Mouse (Mus musculus): ENCODE measurements around the gene Nrp1.

Gene Nrp1

DNA sequence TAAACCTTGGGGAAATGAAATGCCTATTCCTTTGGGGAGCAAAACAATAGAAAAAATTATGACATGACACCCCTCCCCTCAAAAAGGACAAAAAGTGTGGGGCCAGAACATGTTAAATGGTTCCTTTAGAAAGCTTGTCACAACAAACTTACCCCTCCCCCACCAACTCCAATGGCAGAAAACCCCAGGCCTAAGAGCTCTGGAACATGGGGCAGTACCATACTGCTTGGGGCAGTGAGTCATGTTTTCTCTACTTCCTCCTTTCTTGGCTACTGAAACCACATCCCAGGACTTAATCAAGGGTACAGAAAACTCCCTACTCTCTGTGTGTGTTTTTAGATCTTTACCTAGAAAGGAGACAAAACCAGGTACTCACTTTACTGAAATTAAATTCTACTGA lies 147.5 kb downstream of the Nrp1 start:
- DNase-seq (ENCODE audit: low spot score in 2 of 2), result no peak

DNA sequence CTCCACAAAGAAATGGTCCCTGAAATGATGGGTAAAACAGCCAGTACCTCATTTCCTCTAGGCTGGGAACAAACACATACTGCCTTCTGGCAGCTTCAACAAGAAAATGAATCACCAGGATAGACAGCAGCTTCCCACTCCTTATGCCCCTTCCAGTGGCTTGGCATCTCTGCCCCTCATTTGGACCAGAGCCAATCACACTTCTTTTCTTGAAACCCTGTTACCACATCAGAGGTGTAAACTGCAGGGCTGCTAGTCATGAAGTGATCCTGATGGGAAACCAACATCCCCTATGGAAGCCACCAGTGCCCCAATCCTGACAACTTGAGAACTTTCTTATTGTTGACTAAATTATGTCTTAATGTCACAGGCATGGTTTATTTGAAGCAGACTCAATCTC lies 150.3 kb downstream of the Nrp1 start:
- DNase-seq (ENCODE audit: low spot score in 2 of 2), result no peak

DNA sequence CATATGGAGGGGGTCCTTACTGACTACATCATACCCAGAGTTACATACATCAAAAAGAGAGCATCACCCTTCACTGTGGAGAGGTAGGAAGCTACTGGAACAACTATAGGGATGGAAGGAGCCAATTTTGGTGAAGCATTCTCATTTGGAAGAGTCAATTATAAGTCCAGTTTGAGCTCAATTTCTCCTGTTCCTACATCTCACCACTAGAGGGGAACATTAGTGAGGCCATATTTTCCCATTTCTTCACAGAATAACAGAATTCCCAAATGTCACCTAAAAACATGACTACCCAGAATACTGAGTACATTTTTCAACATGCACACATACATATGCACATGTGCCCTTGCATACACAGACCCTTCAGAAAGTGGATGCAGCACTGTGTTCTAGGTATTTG lies 152.6 kb downstream of the Nrp1 start:
- DNase-seq (ENCODE audit: low spot score in 2 of 2), result no peak

DNA sequence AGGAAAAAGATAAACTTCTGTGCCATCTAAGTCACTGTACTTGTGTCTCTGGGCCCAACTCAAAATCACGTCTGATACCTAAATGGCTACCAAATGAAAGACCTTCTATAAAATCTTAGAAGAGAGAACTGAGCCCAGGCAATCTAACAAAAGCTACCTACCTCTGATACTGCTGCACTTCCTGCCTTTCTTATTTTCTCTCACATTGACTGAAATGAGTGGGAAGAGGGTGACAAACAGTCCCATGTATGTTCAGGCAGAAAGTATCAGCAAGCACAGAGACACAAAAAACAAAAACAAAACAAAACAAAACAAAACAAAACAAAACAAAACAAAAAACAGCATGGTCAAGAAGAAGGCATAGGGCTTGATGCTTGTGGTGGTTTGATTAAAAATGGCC lies 153.3 kb downstream of the Nrp1 start:
- no peak for DNase-seq (ENCODE audit: low spot score in 2 of 2)

DNA sequence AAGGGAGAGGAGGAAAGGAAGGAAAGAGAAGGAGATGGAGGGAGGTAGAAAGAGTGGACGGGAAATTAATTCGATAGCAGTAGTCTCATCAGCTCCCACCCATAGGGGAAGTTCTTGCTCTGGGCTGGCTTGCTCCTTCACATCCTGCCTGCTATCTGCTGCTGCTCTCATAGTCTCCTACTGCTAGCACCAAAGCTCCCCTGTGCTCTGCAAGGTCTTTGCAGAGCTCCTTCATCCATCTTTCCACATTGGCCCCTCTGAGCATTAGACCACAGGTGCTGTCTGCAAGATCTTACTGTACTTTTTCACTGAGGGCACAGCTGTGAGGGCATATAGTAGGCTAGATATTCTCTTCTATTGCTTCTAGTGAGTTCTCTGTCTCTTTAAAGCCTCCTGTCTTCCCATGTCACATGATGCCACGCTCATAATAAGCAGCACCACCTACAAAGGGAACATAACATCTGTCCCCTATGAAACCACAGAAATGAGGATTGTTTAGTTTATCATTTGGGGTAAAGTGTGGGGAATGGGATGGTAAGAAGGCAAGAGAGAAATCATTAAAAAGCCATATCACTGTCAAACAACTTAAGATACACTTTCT lies 158.5 kb downstream of the Nrp1 start:
- no peak for DNase-seq (ENCODE audit: low spot score in 2 of 2)

DNA sequence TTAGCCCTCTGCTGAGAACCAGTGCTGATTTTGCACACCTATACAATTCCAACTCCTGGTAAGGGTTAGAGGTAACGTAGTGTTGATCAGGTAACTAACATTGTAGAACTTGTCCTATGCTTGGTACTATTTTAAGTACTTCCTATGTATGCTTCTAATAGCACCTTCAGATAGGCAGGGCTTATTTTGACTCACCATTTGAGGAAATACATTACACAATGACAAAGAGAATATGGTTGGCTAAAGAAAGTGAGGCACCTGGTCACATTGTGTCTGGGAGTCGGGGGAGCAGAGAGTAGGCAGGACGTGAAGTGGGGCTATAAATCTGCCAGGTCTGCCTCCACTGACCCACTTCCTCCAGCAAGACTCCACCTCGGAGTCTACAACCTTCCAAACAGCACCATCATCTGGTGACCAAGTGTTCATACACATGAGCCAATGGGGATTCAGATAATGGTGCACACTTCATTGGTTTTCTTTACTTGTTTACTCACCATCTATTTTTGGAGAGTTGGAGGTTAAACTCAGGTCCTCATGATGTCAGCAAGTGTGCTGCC lies 159.2 kb downstream of the Nrp1 start:
- no peak for DNase-seq (ENCODE audit: low spot score in 2 of 2)

DNA sequence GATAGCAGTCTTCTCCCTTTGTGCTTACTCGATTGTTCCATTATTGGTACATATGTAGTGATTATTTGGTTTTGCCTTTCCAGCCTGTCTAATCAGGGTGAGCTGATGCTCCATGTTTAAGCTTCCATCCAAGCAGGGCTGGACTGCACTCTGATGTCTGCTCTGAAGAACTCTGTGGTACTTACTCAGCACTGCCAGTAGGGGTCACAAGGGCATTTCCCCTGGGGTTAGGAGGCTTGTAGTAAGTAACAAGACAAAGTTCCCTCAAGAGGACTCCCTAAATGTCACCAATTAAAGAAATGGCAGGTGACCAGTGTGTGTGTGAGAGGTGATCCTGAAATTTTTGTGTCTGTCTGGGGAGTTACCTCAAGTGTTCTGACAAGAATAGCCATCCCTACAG lies 161.0 kb downstream of the Nrp1 start:
- DNase-seq (ENCODE audit: low spot score in 2 of 2), result no peak

DNA sequence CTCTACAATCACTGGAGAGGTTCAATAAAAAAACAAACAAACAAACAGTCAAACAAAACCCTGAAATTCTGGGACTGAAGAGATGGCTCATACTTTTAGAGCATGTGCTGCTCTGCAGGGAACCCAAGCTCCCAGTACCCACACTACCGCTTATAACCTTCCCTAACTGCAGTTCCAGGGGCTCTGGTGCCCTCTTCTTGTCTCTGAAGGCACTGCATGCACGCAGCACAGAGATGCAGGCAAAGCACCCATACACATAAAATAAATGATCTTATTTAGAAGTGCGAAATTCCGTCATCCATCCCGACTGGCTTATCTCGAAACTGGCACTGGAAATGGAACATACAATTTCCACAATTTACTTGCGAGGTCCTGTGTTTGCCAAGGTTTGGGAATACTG lies 165.4 kb downstream of the Nrp1 start:
- DNase-seq (ENCODE audit: low spot score in 2 of 2), result no peak

DNA sequence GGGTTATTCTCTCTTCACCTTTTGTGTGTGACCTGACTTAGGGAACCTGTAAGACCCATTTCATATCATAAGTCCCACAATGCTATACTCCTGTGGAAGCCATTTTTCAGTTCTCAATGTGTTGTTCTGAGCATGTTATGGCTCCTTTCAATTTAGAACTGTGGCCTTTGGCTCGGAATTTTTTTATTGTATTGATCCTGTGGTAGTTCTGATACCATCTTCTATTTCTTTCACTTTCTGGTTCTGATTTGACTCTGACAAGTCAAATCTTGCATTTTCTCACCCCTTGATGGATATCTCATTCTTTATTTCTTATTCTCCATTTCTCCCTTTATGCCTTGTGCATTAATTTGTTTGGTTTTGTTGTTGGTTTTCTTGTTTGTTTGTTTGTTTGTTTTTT lies 167.5 kb downstream of the Nrp1 start:
- no peak for DNase-seq (ENCODE audit: low spot score in 2 of 2)

DNA sequence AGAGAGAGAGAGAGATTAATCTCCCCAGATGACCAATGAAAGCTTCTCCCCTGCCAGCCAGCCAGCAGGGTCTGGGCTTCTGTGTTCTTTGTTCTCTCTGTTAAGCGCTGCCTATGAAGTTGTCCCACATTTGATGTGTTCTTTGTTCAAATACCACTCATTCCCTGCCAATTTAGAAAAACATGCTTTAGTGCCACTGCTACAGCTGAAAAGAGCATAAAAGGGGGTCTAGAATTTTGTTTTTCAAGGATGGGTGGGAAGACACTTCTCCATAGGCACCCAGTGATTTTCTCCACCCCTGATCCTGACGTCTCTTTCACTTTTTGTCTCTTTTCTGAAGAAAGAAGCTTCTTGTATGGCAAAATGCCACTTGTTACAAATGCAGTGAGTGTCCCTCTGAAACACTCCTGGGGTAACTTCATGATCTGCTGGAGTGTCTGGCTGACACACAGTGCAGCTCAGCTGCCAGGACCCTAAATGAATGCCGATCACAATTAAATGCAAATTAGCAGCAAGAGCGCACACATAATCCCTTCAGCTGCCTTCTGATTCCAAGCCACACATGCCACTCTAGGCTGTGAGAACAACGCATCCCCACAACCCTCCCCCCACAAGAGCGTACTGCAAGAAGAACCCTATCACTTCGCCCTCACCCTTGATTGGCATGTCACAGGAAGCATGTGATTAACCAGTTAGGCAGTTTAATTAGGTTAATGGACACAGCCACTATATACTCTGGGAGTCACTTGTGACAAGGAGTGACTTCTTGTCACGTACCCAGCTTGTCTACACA lies 170.4 kb downstream of the Nrp1 start:
- DNase-seq (ENCODE audit: low spot score in 2 of 2), result no peak

DNA sequence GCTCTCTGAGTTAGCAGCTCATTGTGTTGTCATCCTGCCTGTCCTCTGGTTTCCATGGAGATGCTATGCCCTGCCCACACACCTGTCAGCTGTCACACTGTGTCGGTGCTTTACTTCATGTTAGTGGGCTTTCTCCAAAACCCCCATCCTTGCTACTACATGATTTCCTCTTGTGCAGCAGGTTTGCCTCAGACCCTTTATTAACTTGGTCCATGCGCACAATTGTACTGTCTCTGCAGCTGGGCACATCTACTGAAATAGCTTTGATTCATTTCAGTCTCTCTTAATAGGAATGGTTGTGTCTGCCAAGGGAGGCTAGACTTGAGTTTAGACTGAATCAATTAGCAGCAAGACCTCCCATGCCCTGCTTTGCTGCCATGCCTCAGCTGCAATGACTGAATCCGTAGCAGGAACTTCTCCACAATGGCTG lies 176.1 kb downstream of the Nrp1 start:
- no peak for DNase-seq (ENCODE audit: low spot score in 2 of 2)

DNA sequence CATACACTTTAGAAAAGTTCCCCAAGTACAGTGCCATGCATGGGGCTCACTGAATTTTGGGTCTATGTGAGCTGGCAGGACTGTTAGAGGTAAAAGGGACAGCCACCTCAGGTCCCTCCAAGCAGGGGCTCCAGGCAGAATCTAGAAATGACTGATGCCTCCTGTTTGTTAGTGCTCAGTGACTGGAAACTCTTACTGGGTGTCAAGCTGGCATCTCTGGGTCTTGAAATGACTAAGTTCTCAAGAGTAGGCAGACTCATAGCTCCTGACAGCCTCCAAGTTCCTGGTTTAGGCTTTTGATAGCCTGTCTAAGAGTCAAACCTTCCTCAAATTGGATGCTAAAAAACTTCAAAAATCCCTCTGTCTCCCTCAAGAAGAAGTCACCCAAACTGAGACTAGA lies 177.3 kb downstream of the Nrp1 start:
- no peak for DNase-seq (ENCODE audit: low spot score in 2 of 2)

DNA sequence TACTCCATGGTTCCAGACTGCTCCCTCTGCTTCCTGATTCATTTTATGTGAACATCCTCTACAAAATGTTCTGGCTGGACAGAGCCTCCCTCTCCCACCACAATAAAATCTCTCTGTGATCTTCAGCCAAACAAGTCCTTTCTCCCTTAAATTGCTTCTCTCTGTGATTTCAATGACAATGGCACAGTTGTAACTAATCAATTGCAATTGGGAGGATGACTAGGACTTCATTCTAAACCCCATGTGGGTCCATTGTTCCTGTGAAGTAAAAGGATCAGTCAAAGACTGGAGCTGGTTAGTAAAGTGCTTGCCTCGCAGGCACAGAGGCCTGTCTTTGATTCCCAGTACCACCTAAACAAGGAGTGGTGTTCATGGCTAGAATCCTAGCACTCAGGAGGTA lies 180.0 kb downstream of the Nrp1 start:
- no peak for DNase-seq (ENCODE audit: low spot score in 2 of 2)

DNA sequence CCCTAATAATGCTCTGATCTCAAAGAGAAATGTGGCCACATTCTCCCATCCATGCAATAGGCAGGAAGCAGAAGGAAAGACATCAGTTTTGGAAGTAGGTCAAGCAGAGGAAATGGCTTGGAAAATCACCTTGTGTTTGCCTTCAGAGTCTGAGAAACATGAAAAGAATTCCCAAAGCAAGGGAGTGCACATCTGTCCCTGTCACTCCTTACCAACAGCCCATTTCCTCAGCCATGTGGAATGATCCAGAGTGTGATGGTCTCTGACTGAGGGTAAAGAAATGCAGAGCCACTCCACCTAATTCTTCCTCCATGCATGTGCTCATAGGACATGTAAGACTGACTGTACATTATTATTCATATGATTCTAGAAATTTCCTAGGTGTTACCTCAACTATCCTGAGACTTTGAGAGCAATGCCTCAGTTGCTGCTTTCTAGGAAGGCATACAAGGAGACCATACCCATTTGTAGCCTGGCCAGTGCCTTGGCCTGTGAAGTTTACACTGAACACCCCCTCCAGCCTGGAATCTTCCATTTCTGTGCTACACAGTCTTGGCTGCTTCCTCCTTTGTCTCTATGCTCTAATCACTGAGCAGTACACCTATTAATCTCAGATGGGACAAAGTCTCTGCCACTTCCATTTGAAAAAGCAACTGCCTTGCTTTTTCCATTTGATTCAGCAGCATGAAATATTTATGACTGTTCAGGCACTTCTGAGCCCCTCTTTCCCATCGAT lies 183.1 kb downstream of the Nrp1 start:
- DNase-seq (ENCODE audit: low spot score in 2 of 2), result no peak

DNA sequence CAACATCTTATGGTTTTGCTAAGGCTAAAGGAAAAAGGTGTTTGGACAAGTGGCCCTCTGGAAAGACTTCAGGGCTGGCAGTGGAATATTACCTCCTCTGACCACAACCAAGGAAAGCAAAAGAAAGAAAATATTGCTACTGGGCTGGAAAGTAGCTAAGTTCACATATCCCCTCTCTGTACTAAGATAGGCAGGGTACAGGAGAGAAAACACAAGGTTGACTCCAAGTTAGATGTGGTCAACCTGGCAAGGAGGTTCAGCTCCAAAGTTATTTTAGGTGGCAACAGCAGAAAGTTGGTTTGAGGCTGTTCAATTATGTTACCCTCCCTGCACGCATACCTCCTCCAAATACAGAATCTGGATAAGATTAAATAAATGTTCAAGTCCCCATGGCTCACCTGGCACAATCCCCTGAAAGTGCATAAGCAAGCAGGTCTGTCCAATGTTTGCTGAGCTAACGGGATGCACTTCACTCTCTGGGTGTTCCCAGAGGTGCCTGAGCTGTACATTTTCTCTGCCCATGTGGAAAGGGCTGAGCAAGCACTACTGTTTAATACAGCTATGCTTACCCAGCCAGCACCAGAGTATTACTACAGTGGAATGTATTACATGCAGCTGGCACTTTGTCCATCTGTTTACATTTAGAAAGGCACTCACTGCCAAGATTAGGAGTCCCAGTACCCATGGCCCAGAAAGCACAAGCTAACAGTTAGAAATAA lies 185.9 kb downstream of the Nrp1 start:
- DNase-seq (ENCODE audit: low spot score in 2 of 2), result no peak

DNA sequence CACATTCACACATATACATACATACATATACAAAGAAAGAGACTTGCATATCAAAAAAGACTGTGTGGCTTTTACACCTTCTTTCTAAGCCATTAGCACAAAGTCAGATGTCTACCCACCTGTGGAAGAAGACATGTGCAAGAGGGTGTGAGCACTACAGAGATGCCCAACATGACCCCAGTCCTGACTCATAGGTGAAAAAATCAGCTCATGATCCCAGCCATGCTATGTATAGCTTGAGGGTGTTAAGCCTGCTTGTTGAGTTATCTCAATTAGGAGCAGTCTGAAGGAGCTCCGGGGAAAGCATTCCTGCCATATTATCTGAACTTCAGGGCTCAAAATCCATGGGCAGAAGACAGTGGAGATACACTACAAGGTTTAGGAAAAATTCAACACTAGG lies 187.9 kb downstream of the Nrp1 start:
- no peak for DNase-seq (ENCODE audit: low spot score in 2 of 2)

DNA sequence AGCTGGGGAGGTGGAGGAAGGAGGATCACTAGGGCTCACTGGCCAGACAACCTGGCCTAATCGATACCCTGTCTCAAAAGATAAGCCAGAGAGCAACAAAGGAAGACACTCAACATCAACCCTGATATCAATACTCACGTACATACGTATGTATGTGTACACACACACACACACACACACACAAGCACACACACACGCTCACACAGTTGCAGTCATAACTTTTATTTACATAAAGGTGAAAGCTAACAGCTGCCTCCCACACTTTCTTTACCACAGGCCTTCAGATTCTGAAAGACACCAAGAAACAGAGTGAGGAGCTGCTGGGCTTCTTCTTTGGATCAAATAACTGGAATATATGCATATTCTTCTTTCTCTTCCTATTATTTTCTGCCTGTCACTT lies 189.0 kb downstream of the Nrp1 start:
- no peak for DNase-seq (ENCODE audit: low spot score in 2 of 2)

DNA sequence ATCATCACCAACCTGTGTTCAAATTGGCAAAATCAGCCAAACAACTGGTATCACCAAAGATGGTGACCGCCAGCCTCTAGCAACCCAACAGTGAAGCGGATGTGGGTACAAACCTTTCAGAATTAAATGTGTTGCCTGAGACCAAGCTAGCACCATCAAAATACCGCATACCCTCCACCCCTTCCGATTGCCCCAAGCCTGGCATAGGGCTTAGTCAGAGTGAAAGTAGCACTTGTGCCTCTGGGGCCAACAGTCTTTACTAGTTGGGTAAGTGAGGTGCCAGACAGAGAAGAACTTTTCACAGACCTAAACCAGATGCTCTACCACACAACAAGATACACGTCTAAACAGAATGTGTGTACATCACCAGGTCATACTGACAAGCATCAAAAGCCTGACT lies 191.3 kb downstream of the Nrp1 start:
- DNase-seq (ENCODE audit: low spot score in 2 of 2), result no peak

DNA sequence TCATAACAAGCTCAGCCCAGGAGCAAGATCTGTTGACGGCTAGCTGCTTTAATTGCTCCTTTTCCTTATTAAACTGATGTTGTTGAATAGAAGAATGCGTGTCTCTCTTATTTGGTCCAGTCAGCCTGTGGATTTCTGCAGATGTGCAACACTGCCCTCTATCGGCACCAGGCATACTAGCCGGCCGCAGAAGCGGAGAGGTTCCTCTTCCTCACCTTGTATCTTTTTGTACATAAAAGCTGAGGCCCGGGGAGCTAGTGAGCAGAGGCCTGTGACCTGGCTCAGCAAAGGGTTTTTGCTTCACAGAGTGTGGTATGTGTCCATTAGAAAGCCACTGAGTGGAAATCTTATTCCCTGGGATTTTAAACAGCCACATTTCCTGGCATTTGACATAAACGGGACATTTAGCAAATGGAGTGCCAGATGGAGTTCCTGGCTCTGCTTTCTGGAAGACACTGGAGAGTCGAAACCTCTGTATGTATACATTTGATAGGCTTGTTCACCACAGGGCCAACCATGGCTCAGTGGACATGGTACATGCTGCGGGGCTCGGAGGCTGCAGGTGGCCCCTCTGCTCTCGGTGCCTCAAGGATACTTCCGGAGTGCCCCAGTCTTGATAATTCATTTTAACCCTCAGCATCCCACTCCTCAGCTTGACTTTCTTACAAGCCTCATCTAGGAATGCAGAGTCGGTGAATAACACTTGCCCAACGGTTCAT lies 193.2 kb downstream of the Nrp1 start:
- DNase-seq (ENCODE audit: low spot score in 2 of 2), result peak; percentile 30 to 42
